Mouse (Mus musculus): ENCODE results near the gene Arhgap15. TPM values are rescaled to one million over a fixed set of nuclear protein-coding genes. Genes with fewer than 3 reads are reported as not detected.

The Arhgap15 gene
- total RNA-seq, 1 experiment, result not detected

- H3K9me3 ChIP-seq (ENCODE audit: control insufficient read depth, insufficient read depth, low read depth, low read length), result no peaks in the 10 kb centered on the region
- in situ Hi-C loops (cut with MboI; ENCODE audit: low sequenced_read_pairs in 2 of 2, unreplicated experiment in 2 of 2), result no loop called here
- no peaks in the 10 kb centered on the region for H3K4me1 ChIP-seq (ENCODE audit: control insufficient read depth in 2 of 2, insufficient read depth in 2 of 2, low read length in 2 of 2, poor library complexity in 1 of 2)
- H3K27ac ChIP-seq (ENCODE audit: insufficient read depth, low read depth, low read length, poor library complexity, severe bottlenecking), result no peak overlapping the region
- no peak overlapping the region for H3K4me3 ChIP-seq (ENCODE audit: insufficient read depth in 1 of 2, low read depth in 1 of 2, low read length in 2 of 2, poor library complexity in 1 of 2, severe bottlenecking in 1 of 2)
- no peaks in the 10 kb centered on the region for H3K36me3 ChIP-seq (ENCODE audit: control insufficient read depth, insufficient read depth, low read length, poor library complexity, severe bottlenecking)
- no peak for TF ChIP-seq MAFK (IDR thresholded peaks at IDR 0.05; ENCODE audit: insufficient read depth, low read depth, low read length)
- TF ChIP-seq ZNF384 (IDR thresholded peaks at IDR 0.05; ENCODE audit: low read depth, low read length), result no peak
- TF ChIP-seq CHD2 (IDR thresholded peaks at IDR 0.05; ENCODE audit: low read depth, low read length), result no peak
- no peak for TF ChIP-seq HCFC1 (IDR thresholded peaks at IDR 0.05; ENCODE audit: borderline replicate concordance, insufficient read depth, low read length)
- no peak for TF ChIP-seq ZC3H11A (IDR thresholded peaks at IDR 0.05; ENCODE audit: borderline replicate concordance, low read depth, low read length)
- H3K9ac ChIP-seq (ENCODE audit: insufficient read depth, low read depth, low read length, poor library complexity, severe bottlenecking), result no peak overlapping the region
- DNase-seq (ENCODE audit: low read depth, low spot score), result no peak
Measured at GRCm38 (mm10) chr2:44354786-44355185, 606.2 kb downstream of the Arhgap15 start.

- no peak for DNase-seq (ENCODE audit: low read depth, low spot score)
- in situ Hi-C loops (cut with MboI; ENCODE audit: low sequenced_read_pairs in 2 of 2, unreplicated experiment in 2 of 2), result no loop called here
- TF ChIP-seq ZNF384 (IDR thresholded peaks at IDR 0.05; ENCODE audit: low read depth, low read length), result no peak
- no peak for TF ChIP-seq MAFK (IDR thresholded peaks at IDR 0.05; ENCODE audit: insufficient read depth, low read depth, low read length)
- no peak for TF ChIP-seq CHD2 (IDR thresholded peaks at IDR 0.05; ENCODE audit: low read depth, low read length)
- TF ChIP-seq ZC3H11A (IDR thresholded peaks at IDR 0.05; ENCODE audit: borderline replicate concordance, low read depth, low read length), result no peak
- no peak for TF ChIP-seq HCFC1 (IDR thresholded peaks at IDR 0.05; ENCODE audit: borderline replicate concordance, insufficient read depth, low read length)
- Histone ChIP-seq H3K4me3 (ENCODE audit: insufficient read depth in 1 of 2, low read depth in 1 of 2, low read length in 2 of 2, poor library complexity in 1 of 2, severe bottlenecking in 1 of 2) (no peak overlapping the region), H3K27ac (ENCODE audit: insufficient read depth, low read depth, low read length, poor library complexity, severe bottlenecking) (no peak overlapping the region), H3K36me3 (ENCODE audit: control insufficient read depth, insufficient read depth, low read length, poor library complexity, severe bottlenecking) (no peaks in the 10 kb centered on the region), H3K9ac (ENCODE audit: insufficient read depth, low read depth, low read length, poor library complexity, severe bottlenecking) (no peak overlapping the region), H3K9me3 (ENCODE audit: control insufficient read depth, insufficient read depth, low read depth, low read length) (no peaks in the 10 kb centered on the region), H3K4me1 (ENCODE audit: control insufficient read depth in 2 of 2, insufficient read depth in 2 of 2, low read length in 2 of 2, poor library complexity in 1 of 2) (no peaks in the 10 kb centered on the region)
Measured at GRCm38 (mm10) chr2:44355316-44355715, 606.7 kb downstream of the Arhgap15 start.

GRCm38 (mm10) chr2:44356248-44356886 lies 607.7 kb downstream of the Arhgap15 start:
- H3K9ac ChIP-seq (ENCODE audit: insufficient read depth, low read depth, low read length, poor library complexity, severe bottlenecking), result no peak overlapping the region
- no peaks in the 10 kb centered on the region for H3K36me3 ChIP-seq (ENCODE audit: control insufficient read depth, insufficient read depth, low read length, poor library complexity, severe bottlenecking)
- H3K9me3 ChIP-seq (ENCODE audit: control insufficient read depth, insufficient read depth, low read depth, low read length), result no peaks in the 10 kb centered on the region
- no peaks in the 10 kb centered on the region for H3K4me1 ChIP-seq (ENCODE audit: control insufficient read depth in 2 of 2, insufficient read depth in 2 of 2, low read length in 2 of 2, poor library complexity in 1 of 2)
- DNase-seq (ENCODE audit: low read depth, low spot score), result no peak
- H3K27ac ChIP-seq (ENCODE audit: insufficient read depth, low read depth, low read length, poor library complexity, severe bottlenecking), result no peak overlapping the region
- H3K4me3 ChIP-seq (ENCODE audit: insufficient read depth in 1 of 2, low read depth in 1 of 2, low read length in 2 of 2, poor library complexity in 1 of 2, severe bottlenecking in 1 of 2), result no peak overlapping the region
- in situ Hi-C loops (cut with MboI; ENCODE audit: low sequenced_read_pairs in 2 of 2, unreplicated experiment in 2 of 2), result no loop called here
- TF ChIP-seq ZC3H11A (IDR thresholded peaks at IDR 0.05; ENCODE audit: borderline replicate concordance, low read depth, low read length), result no peak
- TF ChIP-seq MAFK (IDR thresholded peaks at IDR 0.05; ENCODE audit: insufficient read depth, low read depth, low read length), result no peak
- TF ChIP-seq ZNF384 (IDR thresholded peaks at IDR 0.05; ENCODE audit: low read depth, low read length), result no peak
- TF ChIP-seq HCFC1 (IDR thresholded peaks at IDR 0.05; ENCODE audit: borderline replicate concordance, insufficient read depth, low read length), result no peak
- TF ChIP-seq CHD2 (IDR thresholded peaks at IDR 0.05; ENCODE audit: low read depth, low read length), result no peak

GRCm38 (mm10) chr2:44356887-44357251 lies 608.2 kb downstream of the Arhgap15 start:
- DNase-seq (ENCODE audit: low read depth, low spot score), result no peak
- Histone ChIP-seq H3K9me3 (ENCODE audit: control insufficient read depth, insufficient read depth, low read depth, low read length) (no peaks in the 10 kb centered on the region), H3K9ac (ENCODE audit: insufficient read depth, low read depth, low read length, poor library complexity, severe bottlenecking) (no peak overlapping the region), H3K4me1 (ENCODE audit: control insufficient read depth in 2 of 2, insufficient read depth in 2 of 2, low read length in 2 of 2, poor library complexity in 1 of 2) (no peaks in the 10 kb centered on the region), H3K27ac (ENCODE audit: insufficient read depth, low read depth, low read length, poor library complexity, severe bottlenecking) (no peak overlapping the region), H3K36me3 (ENCODE audit: control insufficient read depth, insufficient read depth, low read length, poor library complexity, severe bottlenecking) (no peaks in the 10 kb centered on the region), H3K4me3 (ENCODE audit: insufficient read depth in 1 of 2, low read depth in 1 of 2, low read length in 2 of 2, poor library complexity in 1 of 2, severe bottlenecking in 1 of 2) (no peak overlapping the region)
- in situ Hi-C loops (cut with MboI; ENCODE audit: low sequenced_read_pairs in 2 of 2, unreplicated experiment in 2 of 2), result no loop called here
- TF ChIP-seq ZNF384 (IDR thresholded peaks at IDR 0.05; ENCODE audit: low read depth, low read length) (no peak), MAFK (IDR thresholded peaks at IDR 0.05; ENCODE audit: insufficient read depth, low read depth, low read length) (no peak), ZC3H11A (IDR thresholded peaks at IDR 0.05; ENCODE audit: borderline replicate concordance, low read depth, low read length) (no peak), CHD2 (IDR thresholded peaks at IDR 0.05; ENCODE audit: low read depth, low read length) (no peak), HCFC1 (IDR thresholded peaks at IDR 0.05; ENCODE audit: borderline replicate concordance, insufficient read depth, low read length) (no peak)
